Mouse (Mus musculus): ENCODE data around the gene Grm2. TPM values are rescaled to one million over a fixed set of nuclear protein-coding genes. Genes with fewer than 3 reads are reported as not detected.

Gene Grm2
- polyA plus RNA-seq, 1 experiment, result 73.5 TPM

Other genes starting within 250 kb of the Grm2 start
- 727 and 762 TPM in 2 replicates for gene Rpl29, start 226.6 kb downstream of the Grm2 start, polyA plus RNA-seq (2012; rRNA removed)
- 9.8 and 9.9 TPM in 2 replicates for gene Acy1, start 217.8 kb downstream of the Grm2 start, polyA plus RNA-seq (2012; rRNA removed)
- 29.0 and 36.5 TPM in 2 replicates for gene Abhd14b, start 208.6 kb downstream of the Grm2 start, polyA plus RNA-seq (2012; rRNA removed)
- 73.6 and 78.1 TPM in 2 replicates for gene Abhd14a, start 208.4 kb downstream of the Grm2 start, polyA plus RNA-seq (2012; rRNA removed)
- gene Pcbp4, start 202.8 kb downstream of the Grm2 start, polyA plus RNA-seq (2012; rRNA removed), result 220 and 253 TPM in 2 replicates
- 9.7 and 11.2 TPM in 2 replicates for gene Gpr62, start 190.1 kb downstream of the Grm2 start, polyA plus RNA-seq (2012; rRNA removed)
- 45.6 and 45.8 TPM in 2 replicates for gene Rrp9, start 180.1 kb downstream of the Grm2 start, polyA plus RNA-seq (2012; rRNA removed)
- gene Parp3, start 179.1 kb downstream of the Grm2 start, polyA plus RNA-seq (2012; rRNA removed), result 4.3 and 5.1 TPM in 2 replicates
- gene Iqcf1, start 156.1 kb downstream of the Grm2 start, polyA plus RNA-seq (2012; rRNA removed), result not detected in 2 replicates
- gene Iqcf5, start 141.5 kb downstream of the Grm2 start, polyA plus RNA-seq (2012; rRNA removed), result 0.25 TPM in 1 of 2 replicates, not detected in the other
- gene Iqcf3, start 94.5 kb downstream of the Grm2 start, polyA plus RNA-seq (2012; rRNA removed), result not detected in 2 replicates
- not detected in 2 replicates for gene Iqcf4, start 85.1 kb downstream of the Grm2 start, polyA plus RNA-seq (2012; rRNA removed)
- not detected in 2 replicates for gene Iqcf6, start 29.5 kb downstream of the Grm2 start, polyA plus RNA-seq (2012; rRNA removed)
- 96.7 and 104 TPM in 2 replicates for gene Tex264, start 29.8 kb upstream of the Grm2 start, polyA plus RNA-seq (2012; rRNA removed)
- gene Rad54l2, start 133.1 kb upstream of the Grm2 start, polyA plus RNA-seq (2012; rRNA removed), result 8.9 and 9.4 TPM in 2 replicates
- 22.3 and 23.5 TPM in 2 replicates for gene Dcaf1, start 165.8 kb upstream of the Grm2 start, polyA plus RNA-seq (2012; rRNA removed)
- gene Rbm15b, start 231.3 kb upstream of the Grm2 start, polyA plus RNA-seq (2012; rRNA removed), result 16.7 and 17.8 TPM in 2 replicates
- gene Manf, start 235.9 kb upstream of the Grm2 start, polyA plus RNA-seq (2012; rRNA removed), result 69.3 and 75.8 TPM in 2 replicates

Measured in frontal cortex, adult 2 months (tissue).